ENCODE assay signal across 11 mouse cellular contexts in genomic region chr10:57317067-57317466, GRCm38 (mm10).
DNase-seq lines count a peak whose midpoint lies in the region; ATAC-seq lines count a peak whose summit lies in the region.
"Had no signal": no experiment of that assay in that cellular context is flagged by ENCODE, and none has a peak within 500 bp of the region (broad histone marks: within the 10 kb centered on the region; RNA-seq: fewer than 3 reads in every experiment).

No protein-coding gene starts in this region.

- DNase-seq in adrenal gland, postnatal 10 days, result peak; percentile 6
- no peak for DNase-seq in adrenal gland, adult 8-10 months
- peak; percentile 74 for DNase-seq in hindbrain, embryonic 14.5 days (ENCODE audit: low spot score)
- peak; percentile 82 for DNase-seq in midbrain, embryonic 14.5 days
- no peak for DNase-seq in thymus, postnatal 4 days
- DNase-seq: gastrocnemius, postnatal 14 days; kidney, adult 8-10 months had no signal

- H3K4me3 ChIP-seq in hindbrain, embryonic 14.5 days (replicated peaks; ENCODE audit: low read length), result no peak overlapping the region
- H3K4me3 ChIP-seq in hindbrain, embryonic 16.5 days (ENCODE audit: low read length), result no peak overlapping the region
- H3K4me3 ChIP-seq in midbrain, embryonic 14.5 days (replicated peaks; ENCODE audit: low read depth, low read length), result no peak overlapping the region
- H3K4me3 ChIP-seq in midbrain, embryonic 13.5 days (replicated peaks), result no peak overlapping the region
- H3K4me3 ChIP-seq: limb, embryonic 15.5 days had no signal

- ATAC-seq in hindbrain, embryonic 14.5 days (ENCODE audit: low FRiP score), result no peak
- ATAC-seq in hindbrain, embryonic 16.5 days, result no peak
- no peak for ATAC-seq in midbrain, embryonic 14.5 days (ENCODE audit: low FRiP score, low TSS enrichment)
- no peak for ATAC-seq in midbrain, embryonic 13.5 days
- ATAC-seq in erythroid progenitor cell, adult 5-6 weeks (replicated peaks; ENCODE audit: low FRiP score, poor library complexity, severe bottlenecking), result no peak

- H3K27ac ChIP-seq in hindbrain, embryonic 14.5 days, result no peak overlapping the region
- no peak overlapping the region for H3K27ac ChIP-seq in hindbrain, embryonic 16.5 days (ENCODE audit: low read depth, low read length)
- H3K27ac ChIP-seq in midbrain, embryonic 14.5 days (replicated peaks; ENCODE audit: low read depth, low read length), result no peak overlapping the region
- H3K27ac ChIP-seq in midbrain, embryonic 13.5 days, result no peak overlapping the region
- H3K27ac ChIP-seq: limb, embryonic 15.5 days had no signal

- no peak overlapping the region for H3K9ac ChIP-seq in hindbrain, embryonic 14.5 days
- H3K9ac ChIP-seq in hindbrain, embryonic 16.5 days (ENCODE audit: low read depth, low read length), result no peak overlapping the region
- H3K9ac ChIP-seq in midbrain, embryonic 14.5 days (replicated peaks; ENCODE audit: low read length), result no peak overlapping the region
- H3K9ac ChIP-seq in midbrain, embryonic 13.5 days (replicated peaks), result no peak overlapping the region
- H3K9ac ChIP-seq: limb, embryonic 15.5 days had no signal

- no peak overlapping the region for H3K4me2 ChIP-seq in hindbrain, embryonic 14.5 days (replicated peaks)
- H3K4me2 ChIP-seq in hindbrain, embryonic 16.5 days (ENCODE audit: low read length), result no peak overlapping the region
- H3K4me2 ChIP-seq in midbrain, embryonic 14.5 days (ENCODE audit: low read length), result no peak overlapping the region
- H3K4me2 ChIP-seq in midbrain, embryonic 13.5 days (replicated peaks), result no peak overlapping the region
- H3K4me2 ChIP-seq: limb, embryonic 15.5 days had no signal

- H3K9me3 ChIP-seq in hindbrain, embryonic 14.5 days (ENCODE audit: control insufficient read depth, low read length), result no peaks in the 10 kb centered on the region
- no peaks in the 10 kb centered on the region for H3K9me3 ChIP-seq in hindbrain, embryonic 16.5 days (ENCODE audit: control insufficient read depth, low read length)
- H3K9me3 ChIP-seq in midbrain, embryonic 14.5 days (ENCODE audit: control insufficient read depth, low read length), result no peaks in the 10 kb centered on the region
- H3K9me3 ChIP-seq in midbrain, embryonic 13.5 days, result no peaks in the 10 kb centered on the region
- H3K9me3 ChIP-seq: limb, embryonic 15.5 days had no signal

- no peaks in the 10 kb centered on the region for H3K27me3 ChIP-seq in hindbrain, embryonic 14.5 days (ENCODE audit: control insufficient read depth, insufficient read depth, low read length)
- H3K27me3 ChIP-seq in hindbrain, embryonic 16.5 days (replicated peaks; ENCODE audit: control insufficient read depth, insufficient read depth, low read length), result no peaks in the 10 kb centered on the region
- H3K27me3 ChIP-seq in midbrain, embryonic 14.5 days (ENCODE audit: control insufficient read depth, insufficient read depth, low read length), result no peaks in the 10 kb centered on the region
- H3K27me3 ChIP-seq in midbrain, embryonic 13.5 days, result no peaks in the 10 kb centered on the region
- H3K27me3 ChIP-seq: limb, embryonic 15.5 days had no signal

- no peaks in the 10 kb centered on the region for H3K4me1 ChIP-seq in hindbrain, embryonic 14.5 days (replicated peaks; ENCODE audit: control insufficient read depth, insufficient read depth, low read length)
- H3K4me1 ChIP-seq in hindbrain, embryonic 16.5 days (ENCODE audit: control insufficient read depth, insufficient read depth, low read depth, low read length), result no peaks in the 10 kb centered on the region
- H3K4me1 ChIP-seq in midbrain, embryonic 14.5 days (ENCODE audit: control insufficient read depth, insufficient read depth, low read length), result no peaks in the 10 kb centered on the region
- no peaks in the 10 kb centered on the region for H3K4me1 ChIP-seq in midbrain, embryonic 13.5 days (replicated peaks)
- H3K4me1 ChIP-seq: limb, embryonic 15.5 days had no signal

- H3K36me3 ChIP-seq in hindbrain, embryonic 14.5 days (replicated peaks; ENCODE audit: control insufficient read depth, insufficient read depth), result no peaks in the 10 kb centered on the region
- H3K36me3 ChIP-seq in hindbrain, embryonic 16.5 days (ENCODE audit: control insufficient read depth, insufficient read depth, low read length), result no peaks in the 10 kb centered on the region
- no peaks in the 10 kb centered on the region for H3K36me3 ChIP-seq in midbrain, embryonic 14.5 days (ENCODE audit: control insufficient read depth, insufficient read depth, low read length)
- no peaks in the 10 kb centered on the region for H3K36me3 ChIP-seq in midbrain, embryonic 13.5 days
- H3K36me3 ChIP-seq: limb, embryonic 15.5 days had no signal

Comparison
In these comparisons a context has a peak if more than half of its experiments do, and no peak if none do; other contexts are left out.
1. DNase-seq: peak in adrenal gland, postnatal 10 days (single experiment), hindbrain, embryonic 14.5 days (single experiment) and midbrain, embryonic 14.5 days (single experiment); none in adrenal gland, adult 8-10 months (single experiment) and thymus, postnatal 4 days (single experiment).